28 mouse cellular contexts compared by ENCODE assay signal in the genomic region with DNA sequence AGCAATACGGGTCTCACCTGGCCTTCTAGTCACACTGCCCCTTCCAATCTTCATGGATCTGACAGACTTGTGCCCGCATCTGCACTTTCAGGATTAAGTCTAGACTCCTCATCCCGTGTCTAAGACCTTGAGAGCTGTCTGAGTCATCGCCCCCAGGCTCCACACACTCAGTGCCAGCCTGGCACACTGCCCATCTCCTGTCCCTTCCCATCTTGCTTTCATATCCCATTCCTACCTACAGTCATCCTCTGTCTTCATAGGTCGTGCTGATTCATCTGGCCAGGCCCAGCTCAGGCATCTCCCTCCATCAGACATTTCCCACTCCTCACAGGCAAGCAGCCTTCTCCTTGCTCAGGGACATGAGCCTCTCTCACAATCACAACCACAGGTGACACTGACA.
DNase-seq lines count a peak whose midpoint lies in the region; ATAC-seq lines count a peak whose summit lies in the region.
"Had no signal": no experiment of that assay in that cellular context is flagged by ENCODE, and none has a peak within 500 bp of the region (broad histone marks: within the 10 kb centered on the region; RNA-seq: fewer than 3 reads in every experiment).

No protein-coding gene starts in this region.

- no peak overlapping the region for H3K4me2 ChIP-seq in embryonic facial prominence, embryonic 11.5 days (ENCODE audit: low read depth, low read length)
- H3K4me2 ChIP-seq in hindbrain, embryonic 16.5 days (ENCODE audit: low read length): no peak overlapping the region
- H3K4me2 ChIP-seq in forebrain, embryonic 14.5 days (ENCODE audit: low read length): no peak overlapping the region
- H3K4me2 ChIP-seq: forebrain, embryonic 12.5 days; hindbrain, embryonic 12.5 days; kidney, embryonic 15.5 days; limb, embryonic 12.5 days; liver, embryonic 15.5 days; lung, embryonic 14.5 days; neural tube, embryonic 12.5 days had no signal

- H3K27ac ChIP-seq in embryonic facial prominence, embryonic 11.5 days (replicated peaks; ENCODE audit: low read depth, low read length): no peak overlapping the region
- no peak overlapping the region for H3K27ac ChIP-seq in embryonic facial prominence, embryonic 10.5 days (replicated peaks)
- no peak overlapping the region for H3K27ac ChIP-seq in hindbrain, embryonic 16.5 days (ENCODE audit: low read depth, low read length)
- H3K27ac ChIP-seq in forebrain, embryonic 14.5 days (ENCODE audit: low read depth, low read length): no peak overlapping the region
- H3K27ac ChIP-seq: forebrain, embryonic 12.5 days; heart, embryonic 10.5 days; hindbrain, embryonic 12.5 days; kidney, embryonic 15.5 days; limb, embryonic 12.5 days; liver, embryonic 15.5 days; midbrain, embryonic 10.5 days; neural tube, embryonic 12.5 days had no signal

- H3K27me3 ChIP-seq in embryonic facial prominence, embryonic 11.5 days (ENCODE audit: control insufficient read depth, insufficient read depth, low read length): no peaks in the 10 kb centered on the region; the same call in 1 of the 2 replicates
- H3K27me3 ChIP-seq in embryonic facial prominence, embryonic 10.5 days (replicated peaks; ENCODE audit: low read depth, poor library complexity, severe bottlenecking): no peaks in the 10 kb centered on the region; the same call in 1 of the 2 replicates
- H3K27me3 ChIP-seq in hindbrain, embryonic 16.5 days (replicated peaks; ENCODE audit: control insufficient read depth, insufficient read depth, low read length): no peaks in the 10 kb centered on the region
- no peaks in the 10 kb centered on the region for H3K27me3 ChIP-seq in forebrain, embryonic 14.5 days (replicated peaks; ENCODE audit: control insufficient read depth, insufficient read depth, low read length)
- H3K27me3 ChIP-seq: forebrain, embryonic 12.5 days; hindbrain, embryonic 12.5 days; kidney, embryonic 15.5 days; limb, embryonic 12.5 days; liver, embryonic 15.5 days; neural tube, embryonic 12.5 days had no signal

- no peaks in the 10 kb centered on the region for H3K9me3 ChIP-seq in embryonic facial prominence, embryonic 11.5 days (replicated peaks; ENCODE audit: control insufficient read depth, low read length)
- H3K9me3 ChIP-seq in embryonic facial prominence, embryonic 10.5 days: no peaks in the 10 kb centered on the region
- no peaks in the 10 kb centered on the region for H3K9me3 ChIP-seq in hindbrain, embryonic 16.5 days (ENCODE audit: control insufficient read depth, low read length)
- no peaks in the 10 kb centered on the region for H3K9me3 ChIP-seq in forebrain, embryonic 14.5 days (replicated peaks; ENCODE audit: control insufficient read depth, low read length)
- H3K9me3 ChIP-seq: forebrain, embryonic 12.5 days; heart, embryonic 10.5 days; hindbrain, embryonic 12.5 days; kidney, embryonic 15.5 days; liver, embryonic 15.5 days; midbrain, embryonic 10.5 days; neural tube, embryonic 12.5 days had no signal

- H3K9ac ChIP-seq in embryonic facial prominence, embryonic 11.5 days (replicated peaks; ENCODE audit: low read length): no peak overlapping the region
- H3K9ac ChIP-seq in hindbrain, embryonic 16.5 days (ENCODE audit: low read depth, low read length): no peak overlapping the region
- H3K9ac ChIP-seq in forebrain, embryonic 14.5 days (ENCODE audit: low read length): no peak overlapping the region
- H3K9ac ChIP-seq: forebrain, embryonic 12.5 days; hindbrain, embryonic 12.5 days; kidney, embryonic 15.5 days; limb, embryonic 12.5 days; liver, embryonic 15.5 days; lung, embryonic 14.5 days; neural tube, embryonic 12.5 days had no signal

- H3K36me3 ChIP-seq in embryonic facial prominence, embryonic 11.5 days (replicated peaks; ENCODE audit: control insufficient read depth, insufficient read depth, low read depth, low read length): no peaks in the 10 kb centered on the region
- no peaks in the 10 kb centered on the region for H3K36me3 ChIP-seq in embryonic facial prominence, embryonic 10.5 days (replicated peaks)
- H3K36me3 ChIP-seq in hindbrain, embryonic 16.5 days (ENCODE audit: control insufficient read depth, insufficient read depth, low read length): no peaks in the 10 kb centered on the region
- H3K36me3 ChIP-seq in forebrain, embryonic 14.5 days (ENCODE audit: control insufficient read depth, insufficient read depth, low read length): no peaks in the 10 kb centered on the region
- H3K36me3 ChIP-seq: forebrain, embryonic 12.5 days; heart, embryonic 10.5 days; hindbrain, embryonic 12.5 days; kidney, embryonic 15.5 days; limb, embryonic 12.5 days; liver, embryonic 15.5 days; midbrain, embryonic 10.5 days; neural tube, embryonic 12.5 days had no signal

- no peak for DNase-seq in embryonic facial prominence, embryonic 11.5 days (ENCODE audit: low spot score)
- no peak for DNase-seq in embryonic facial prominence, embryonic 10.5 days (ENCODE audit: low spot score)
- peak; percentile 54 for DNase-seq in Muller cell, postnatal 12 days (ENCODE audit: inconsistent ontology term)
- DNase-seq in adrenal gland, adult 8-10 months: peak; percentile 32
- peak; percentile 16 for DNase-seq in brain, adult 2 months (ENCODE audit: low read depth, low spot score)
- no peak for DNase-seq in forebrain, embryonic 14.5 days (ENCODE audit: low spot score)
- DNase-seq: B cell, adult 2 months; cerebellum, adult 9-10 months; embryo, embryonic 11 days; gastrocnemius, postnatal 14 days; heart, postnatal 36 days; kidney, adult 11 months; kidney, postnatal 25 days; lung, embryonic 14.5 days; lung, postnatal 14 days; thymus, postnatal 4 days had no signal

- H3K4me3 ChIP-seq in embryonic facial prominence, embryonic 11.5 days (ENCODE audit: low read depth, low read length): no peak overlapping the region
- no peak overlapping the region for H3K4me3 ChIP-seq in embryonic facial prominence, embryonic 10.5 days
- no peak overlapping the region for H3K4me3 ChIP-seq in hindbrain, embryonic 16.5 days (ENCODE audit: low read length)
- no peak overlapping the region for H3K4me3 ChIP-seq in forebrain, embryonic 14.5 days (ENCODE audit: low read depth, low read length)
- H3K4me3 ChIP-seq: erythroblast, embryonic 14.5 days; forebrain, embryonic 12.5 days; heart, embryonic 10.5 days; hindbrain, embryonic 12.5 days; kidney, embryonic 15.5 days; limb, embryonic 12.5 days; liver, embryonic 15.5 days; midbrain, embryonic 10.5 days; myocyte; neural tube, embryonic 12.5 days had no signal

- ATAC-seq in embryonic facial prominence, embryonic 11.5 days (replicated peaks; ENCODE audit: insufficient number of reproducible peaks, low FRiP score, low TSS enrichment, low read depth): 0 out of 2 replicates have a peak, but pooled peaks have one; percentile 34
- no peak for ATAC-seq in hindbrain, embryonic 16.5 days
- no peak for ATAC-seq in forebrain, embryonic 14.5 days
- ATAC-seq: inflammation-experienced regulatory T-cells, adult 6 months had no signal

- 85% methylated on average over 5 of the region's 5 CpGs for WGBS in embryonic facial prominence, embryonic 11.5 days
- WGBS in embryonic facial prominence, embryonic 10.5 days: 87% methylated on average over 5 of the region's 5 CpGs
- 87% methylated on average over 5 of the region's 5 CpGs for WGBS in hindbrain, embryonic 16.5 days
- 89% methylated on average over 5 of the region's 5 CpGs for WGBS in forebrain, embryonic 14.5 days

- H3K4me1 ChIP-seq in embryonic facial prominence, embryonic 11.5 days (ENCODE audit: control insufficient read depth, insufficient read depth, low read length): no peaks in the 10 kb centered on the region; the same call in 1 of the 2 replicates
- peaks cover 6% of the 10 kb centered on the region; the same call in 1 of the 2 replicates for H3K4me1 ChIP-seq in embryonic facial prominence, embryonic 10.5 days
- no peaks in the 10 kb centered on the region for H3K4me1 ChIP-seq in hindbrain, embryonic 16.5 days (ENCODE audit: control insufficient read depth, insufficient read depth, low read depth, low read length)
- no peaks in the 10 kb centered on the region for H3K4me1 ChIP-seq in forebrain, embryonic 14.5 days (ENCODE audit: control insufficient read depth, insufficient read depth, low read length)
- H3K4me1 ChIP-seq: forebrain, embryonic 12.5 days; hindbrain, embryonic 12.5 days; kidney, embryonic 15.5 days; liver, embryonic 15.5 days; midbrain, embryonic 10.5 days; neural tube, embryonic 12.5 days had no signal

Comparison
In these comparisons a context has a peak if more than half of its experiments do, and no peak if none do; other contexts are left out.
1. DNase-seq: peak in Muller cell, postnatal 12 days (single experiment), adrenal gland, adult 8-10 months (single experiment) and brain, adult 2 months (single experiment); none in embryonic facial prominence, embryonic 11.5 days (single experiment), embryonic facial prominence, embryonic 10.5 days (single experiment) and forebrain, embryonic 14.5 days (single experiment).